Mouse (Mus musculus): ENCODE measurements at regions not wholly inside any gene's neighbourhood (a gene's known extent, or its start where the extent isn't known, plus 50 kb on each side); places are given as distances from the start of the nearest gene placed in this dataset.

GRCm38 (mm10) chr8:64421502-64422199 is 215.6 kb upstream of the Tll1 start:
- no peak for DNase-seq (ENCODE audit: extremely low read depth, low read depth, low spot score)

- no peak for DNase-seq (ENCODE audit: extremely low read depth, low read depth, low spot score)
These were observed 206.6 kb upstream of the Tll1 start for GRCm38 (mm10) chr8:64412488-64413188.

- no peak for DNase-seq (ENCODE audit: extremely low read depth, low read depth, low spot score)
These were observed 200.9 kb upstream of the Tll1 start for GRCm38 (mm10) chr8:64406775-64407490.

- no peak for DNase-seq (ENCODE audit: extremely low read depth, low read depth, low spot score)
These were observed 193.5 kb upstream of the Tll1 start for GRCm38 (mm10) chr8:64399554-64399953.

- DNase-seq (ENCODE audit: extremely low read depth, low read depth, low spot score) = no peak
These were observed 191.8 kb upstream of the Tll1 start for GRCm38 (mm10) chr8:64397876-64398275.

GRCm38 (mm10) chr8:64395816-64396215 is 189.7 kb upstream of the Tll1 start:
- DNase-seq (ENCODE audit: extremely low read depth, low read depth, low spot score) = no peak

- no peak for DNase-seq (ENCODE audit: extremely low read depth, low read depth, low spot score)
These were observed 183.4 kb upstream of the Tll1 start for GRCm38 (mm10) chr8:64389488-64389887.

GRCm38 (mm10) chr8:64388299-64388698 is 182.2 kb upstream of the Tll1 start:
- DNase-seq (ENCODE audit: extremely low read depth, low read depth, low spot score) = no peak

- DNase-seq (ENCODE audit: extremely low read depth, low read depth, low spot score) = no peak
These were observed 173.8 kb upstream of the Tll1 start for GRCm38 (mm10) chr8:64379732-64380349.

GRCm38 (mm10) chr8:64377830-64378229 is 171.8 kb upstream of the Tll1 start:
- DNase-seq (ENCODE audit: extremely low read depth, low read depth, low spot score) = no peak

- DNase-seq (ENCODE audit: extremely low read depth, low read depth, low spot score) = peak; percentile 5
These were observed 169.4 kb upstream of the Tll1 start for GRCm38 (mm10) chr8:64375509-64375908.

GRCm38 (mm10) chr8:64374980-64375379 is 168.9 kb upstream of the Tll1 start:
- no peak for DNase-seq (ENCODE audit: extremely low read depth, low read depth, low spot score)

- DNase-seq (ENCODE audit: extremely low read depth, low read depth, low spot score) = no peak
These were observed 163.9 kb upstream of the Tll1 start for GRCm38 (mm10) chr8:64369973-64370372.

GRCm38 (mm10) chr8:64367906-64368305 is 161.8 kb upstream of the Tll1 start:
- DNase-seq (ENCODE audit: extremely low read depth, low read depth, low spot score) = no peak

GRCm38 (mm10) chr8:64366974-64367266 is 160.8 kb upstream of the Tll1 start:
- DNase-seq (ENCODE audit: extremely low read depth, low read depth, low spot score) = no peak

GRCm38 (mm10) chr8:64366226-64366973 is 160.3 kb upstream of the Tll1 start:
- DNase-seq (ENCODE audit: extremely low read depth, low read depth, low spot score) = no peak

GRCm38 (mm10) chr8:64357092-64357491 is 151.0 kb upstream of the Tll1 start:
- DNase-seq (ENCODE audit: extremely low read depth, low read depth, low spot score) = no peak

GRCm38 (mm10) chr8:64348082-64348646 is 142.1 kb upstream of the Tll1 start:
- DNase-seq (ENCODE audit: extremely low read depth, low read depth, low spot score) = no peak

GRCm38 (mm10) chr8:64347490-64347889 is 141.4 kb upstream of the Tll1 start:
- DNase-seq (ENCODE audit: extremely low read depth, low read depth, low spot score) = no peak

- no peak for DNase-seq (ENCODE audit: extremely low read depth, low read depth, low spot score)
These were observed 140.4 kb upstream of the Tll1 start for GRCm38 (mm10) chr8:64346428-64346827.

GRCm38 (mm10) chr8:64344933-64345332 is 138.9 kb upstream of the Tll1 start:
- DNase-seq (ENCODE audit: extremely low read depth, low read depth, low spot score) = no peak
